Mouse (Mus musculus): ENCODE data around the gene Grk3. TPM values are rescaled to one million over a fixed set of nuclear protein-coding genes. Genes with fewer than 3 reads are reported as not detected.

The Grk3 gene
- polyA plus RNA-seq, 1 experiment from 2014 or later, result 18.2 TPM

DNA sequence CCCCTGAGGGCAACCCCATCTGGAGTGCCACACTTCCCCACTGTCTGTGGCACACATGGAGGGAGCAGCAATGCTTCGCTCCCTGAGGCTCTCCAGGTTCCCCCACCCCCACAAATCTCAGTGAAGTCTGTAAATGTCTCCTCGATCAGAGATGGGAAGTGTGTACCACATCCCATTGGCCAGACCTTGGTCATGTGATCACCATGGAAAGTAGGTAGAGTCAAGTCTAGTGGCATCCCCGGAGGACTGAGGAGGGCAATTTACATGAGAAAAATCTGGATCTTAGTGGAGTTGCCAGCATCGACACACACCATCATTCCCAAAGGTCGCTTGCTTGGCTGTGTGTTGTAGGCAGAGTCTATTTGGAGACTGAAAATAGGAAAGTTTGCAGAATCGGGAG lies 23.0 kb upstream of the Grk3 start:
- Histone ChIP-seq H3K9ac (replicated peaks; ENCODE audit: low read depth, low read length) (no peak overlapping the region), H3K27ac (ENCODE audit: low read length) (no peak overlapping the region), H3K36me3 (ENCODE audit: control insufficient read depth, insufficient read depth, low read length) (no peaks in the 10 kb centered on the region), H3K4me2 (replicated peaks; ENCODE audit: low read depth, low read length) (no peak overlapping the region), H3K4me3 (ENCODE audit: low read depth, low read length) (no peak overlapping the region), H3K9me3 (ENCODE audit: control insufficient read depth, low read depth, low read length) (no peaks in the 10 kb centered on the region), H3K27me3 (ENCODE audit: control insufficient read depth, insufficient read depth, low read length) (no peaks in the 10 kb centered on the region), H3K4me1 (ENCODE audit: control insufficient read depth, insufficient read depth, low read length) (peaks cover 18% of the 10 kb centered on the region)
- WGBS, result 84% methylated on average over 6 of the region's 6 CpGs
- ATAC-seq (ENCODE audit: insufficient number of reproducible peaks, insufficient read depth, low FRiP score, low read depth), result no peak

DNA sequence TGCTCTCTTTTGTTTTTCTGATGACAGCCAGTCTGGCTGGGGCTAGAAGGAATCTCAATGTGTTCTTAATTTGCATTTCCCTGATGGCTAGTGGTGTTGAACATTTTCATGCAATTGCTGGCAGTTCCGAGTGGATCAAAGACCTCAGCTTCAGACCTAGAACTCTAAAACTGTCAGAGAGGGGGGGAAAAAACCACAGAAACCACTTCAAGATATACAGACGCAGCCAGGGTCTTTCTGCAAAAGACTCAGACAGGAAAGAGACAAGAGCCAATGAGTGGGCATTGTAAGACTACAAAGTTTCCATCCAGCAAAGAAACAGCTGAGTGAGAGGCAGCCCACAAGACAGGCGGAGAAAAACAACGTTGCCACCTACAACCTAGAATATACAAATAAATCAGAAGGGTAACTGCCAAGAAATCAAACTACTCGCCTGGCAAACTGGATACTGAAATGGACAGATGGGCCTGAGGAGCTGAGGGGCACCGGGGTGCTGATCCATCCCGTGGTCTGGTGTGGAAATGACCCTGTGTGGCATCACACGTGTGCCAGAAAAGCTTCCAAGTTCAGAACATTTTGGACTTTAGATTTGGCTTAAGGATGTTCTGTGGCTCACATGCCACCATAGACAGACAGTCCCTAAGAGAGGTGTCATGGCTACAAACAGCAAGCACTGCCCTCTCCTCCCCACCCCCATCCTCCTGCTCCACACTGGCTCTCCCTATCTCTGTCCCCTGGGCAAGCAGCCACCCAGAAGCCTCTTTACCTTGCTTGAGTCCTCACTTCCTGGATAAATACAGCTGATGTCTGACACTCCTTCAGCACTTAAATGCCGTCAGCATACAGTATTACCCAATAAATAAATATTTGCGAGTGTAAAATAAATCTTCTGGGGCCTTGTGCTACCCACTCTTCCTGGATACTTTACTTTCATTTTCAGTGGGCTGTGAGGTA lies 19.8 kb upstream of the Grk3 start:
- Histone ChIP-seq H3K27ac (ENCODE audit: low read length) (0 out of 2 replicates have a peak overlapping the region, but pooled peaks have one; percentile 2), H3K9me3 (ENCODE audit: control insufficient read depth, low read depth, low read length) (no peaks in the 10 kb centered on the region), H3K4me1 (ENCODE audit: control insufficient read depth, insufficient read depth, low read length) (peaks cover 9% of the 10 kb centered on the region; the same call in 1 of the 2 replicates), H3K9ac (replicated peaks; ENCODE audit: low read depth, low read length) (no peak overlapping the region), H3K36me3 (ENCODE audit: control insufficient read depth, insufficient read depth, low read length) (no peaks in the 10 kb centered on the region), H3K4me3 (ENCODE audit: low read depth, low read length) (no peak overlapping the region), H3K4me2 (replicated peaks; ENCODE audit: low read depth, low read length) (no peak overlapping the region), H3K27me3 (ENCODE audit: control insufficient read depth, insufficient read depth, low read length) (no peaks in the 10 kb centered on the region)
- no peak; the same call in 1 of the 2 replicates for ATAC-seq (ENCODE audit: insufficient number of reproducible peaks, insufficient read depth, low FRiP score, low read depth)
- WGBS, result 57% methylated on average over 10 of the region's 10 CpGs

GRCm38 (mm10) chr5:113031201-113031754 lies 15.7 kb upstream of the Grk3 start:
- Histone ChIP-seq H3K4me2 (replicated peaks; ENCODE audit: low read depth, low read length) (no peak overlapping the region), H3K9ac (replicated peaks; ENCODE audit: low read depth, low read length) (no peak overlapping the region), H3K27me3 (ENCODE audit: control insufficient read depth, insufficient read depth, low read length) (no peaks in the 10 kb centered on the region), H3K9me3 (ENCODE audit: control insufficient read depth, low read depth, low read length) (no peaks in the 10 kb centered on the region), H3K36me3 (ENCODE audit: control insufficient read depth, insufficient read depth, low read length) (no peaks in the 10 kb centered on the region), H3K4me1 (ENCODE audit: control insufficient read depth, insufficient read depth, low read length) (peaks cover 9% of the 10 kb centered on the region; the same call in 1 of the 2 replicates), H3K4me3 (ENCODE audit: low read depth, low read length) (no peak overlapping the region), H3K27ac (ENCODE audit: low read length) (no peak overlapping the region)
- WGBS, result 68% methylated on average over 15 of the region's 15 CpGs
- ATAC-seq (ENCODE audit: insufficient number of reproducible peaks, insufficient read depth, low FRiP score, low read depth), result no peak

DNA sequence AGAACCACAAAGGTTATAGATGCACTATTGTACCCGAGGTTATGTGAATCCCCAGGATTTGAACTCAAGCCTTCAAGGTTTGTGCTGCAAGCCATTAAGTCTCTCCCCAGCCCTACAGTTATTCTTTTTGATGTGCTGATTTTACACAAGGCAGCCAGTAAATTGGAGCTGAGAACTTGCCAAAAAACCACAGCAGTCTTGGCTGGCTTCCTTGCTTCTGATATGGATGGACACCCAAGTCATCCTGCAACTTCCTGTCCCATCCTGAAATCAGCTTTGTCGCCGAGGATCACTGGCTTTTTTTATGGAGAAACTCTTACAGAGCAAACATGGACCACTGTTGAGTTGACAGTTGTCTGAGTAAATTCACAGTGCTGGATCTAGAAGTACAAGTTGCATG lies 14.5 kb upstream of the Grk3 start:
- WGBS, result 64% methylated on average over 3 of the region's 3 CpGs
- ATAC-seq (ENCODE audit: insufficient number of reproducible peaks, insufficient read depth, low FRiP score, low read depth), result no peak
- no peaks in the 10 kb centered on the region for H3K9me3 ChIP-seq (ENCODE audit: control insufficient read depth, low read depth, low read length)
- H3K4me1 ChIP-seq (ENCODE audit: control insufficient read depth, insufficient read depth, low read length), result peaks cover 2% of the 10 kb centered on the region; the same call in 1 of the 2 replicates
- H3K36me3 ChIP-seq (ENCODE audit: control insufficient read depth, insufficient read depth, low read length), result no peaks in the 10 kb centered on the region
- no peaks in the 10 kb centered on the region for H3K27me3 ChIP-seq (ENCODE audit: control insufficient read depth, insufficient read depth, low read length)
- no peak overlapping the region for H3K4me3 ChIP-seq (ENCODE audit: low read depth, low read length)
- H3K4me2 ChIP-seq (replicated peaks; ENCODE audit: low read depth, low read length), result no peak overlapping the region
- no peak overlapping the region for H3K27ac ChIP-seq (ENCODE audit: low read length)
- H3K9ac ChIP-seq (replicated peaks; ENCODE audit: low read depth, low read length), result no peak overlapping the region

DNA sequence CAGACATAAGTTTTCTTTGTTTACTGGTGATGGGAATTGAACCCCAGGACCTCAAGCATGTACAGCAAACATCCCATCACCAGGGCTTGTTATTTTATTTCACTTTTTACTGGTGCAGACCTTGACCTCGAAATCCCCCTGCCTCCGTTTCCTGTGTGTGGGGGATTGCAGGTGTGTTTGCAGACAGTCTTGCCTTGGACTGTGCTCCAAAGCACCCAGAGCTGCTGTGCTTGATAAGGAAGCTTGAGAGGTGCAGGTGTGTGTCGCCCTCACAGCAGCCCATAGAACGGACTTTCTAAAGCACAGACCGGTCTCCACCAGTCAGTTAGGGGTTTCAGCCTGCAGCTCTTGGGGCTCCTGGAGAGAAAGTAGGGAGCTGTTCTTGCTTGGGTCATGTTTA lies 11.1 kb upstream of the Grk3 start:
- H3K4me1 ChIP-seq (ENCODE audit: control insufficient read depth, insufficient read depth, low read length), result peaks cover 15% of the 10 kb centered on the region; the same call in 1 of the 2 replicates
- H3K27me3 ChIP-seq (ENCODE audit: control insufficient read depth, insufficient read depth, low read length), result no peaks in the 10 kb centered on the region
- no peak for ATAC-seq (ENCODE audit: insufficient number of reproducible peaks, insufficient read depth, low FRiP score, low read depth)
- no peak overlapping the region for H3K9ac ChIP-seq (replicated peaks; ENCODE audit: low read depth, low read length)
- no peak overlapping the region for H3K4me2 ChIP-seq (replicated peaks; ENCODE audit: low read depth, low read length)
- H3K36me3 ChIP-seq (ENCODE audit: control insufficient read depth, insufficient read depth, low read length), result no peaks in the 10 kb centered on the region
- no peaks in the 10 kb centered on the region for H3K9me3 ChIP-seq (ENCODE audit: control insufficient read depth, low read depth, low read length)
- 60% methylated on average over 5 of the region's 5 CpGs for WGBS
- no peak overlapping the region for H3K4me3 ChIP-seq (ENCODE audit: low read depth, low read length)
- H3K27ac ChIP-seq (ENCODE audit: low read length), result no peak overlapping the region

GRCm38 (mm10) chr5:113024154-113024764 lies 8.7 kb upstream of the Grk3 start:
- Histone ChIP-seq H3K27me3 (ENCODE audit: control insufficient read depth, insufficient read depth, low read length) (no peaks in the 10 kb centered on the region), H3K27ac (ENCODE audit: low read length) (peak overlapping the region; percentile 84), H3K4me1 (ENCODE audit: control insufficient read depth, insufficient read depth, low read length) (peaks cover 15% of the 10 kb centered on the region; the same call in 1 of the 2 replicates), H3K9me3 (ENCODE audit: control insufficient read depth, low read depth, low read length) (no peaks in the 10 kb centered on the region), H3K4me3 (ENCODE audit: low read depth, low read length) (no peak overlapping the region), H3K36me3 (ENCODE audit: control insufficient read depth, insufficient read depth, low read length) (no peaks in the 10 kb centered on the region), H3K4me2 (replicated peaks; ENCODE audit: low read depth, low read length) (peak overlapping the region; percentile 38), H3K9ac (replicated peaks; ENCODE audit: low read depth, low read length) (no peak overlapping the region)
- WGBS, result 15% methylated on average over 18 of the region's 18 CpGs
- ATAC-seq (ENCODE audit: insufficient number of reproducible peaks, insufficient read depth, low FRiP score, low read depth), result peak; percentile 77

DNA sequence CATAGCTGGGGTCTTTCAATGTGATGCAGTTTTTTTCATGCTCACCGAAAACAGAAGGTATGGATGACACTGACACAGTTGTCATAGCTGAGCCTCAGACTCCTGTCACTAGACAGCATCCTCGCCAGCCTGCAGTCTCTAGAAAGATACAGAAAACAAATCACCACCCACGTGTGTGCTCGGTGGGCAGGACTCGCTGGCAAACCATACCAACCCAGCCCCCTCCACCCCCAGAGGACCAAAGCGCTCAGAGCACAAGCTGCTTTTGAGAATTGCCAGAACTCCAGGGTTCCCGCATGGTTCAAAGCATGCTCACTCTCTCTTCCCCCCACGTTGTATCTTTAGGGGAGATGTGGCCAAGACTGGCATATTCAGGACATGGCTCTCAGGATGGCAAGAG lies 2.6 kb upstream of the Grk3 start:
- Histone ChIP-seq H3K4me1 (ENCODE audit: control insufficient read depth, insufficient read depth, low read length) (peaks cover 17% of the 10 kb centered on the region; the same call in 1 of the 2 replicates), H3K36me3 (ENCODE audit: control insufficient read depth, insufficient read depth, low read length) (no peaks in the 10 kb centered on the region), H3K27me3 (ENCODE audit: control insufficient read depth, insufficient read depth, low read length) (no peaks in the 10 kb centered on the region), H3K4me3 (ENCODE audit: low read depth, low read length) (no peak overlapping the region), H3K9me3 (ENCODE audit: control insufficient read depth, low read depth, low read length) (no peaks in the 10 kb centered on the region), H3K9ac (replicated peaks; ENCODE audit: low read depth, low read length) (no peak overlapping the region), H3K27ac (ENCODE audit: low read length) (no peak overlapping the region), H3K4me2 (replicated peaks; ENCODE audit: low read depth, low read length) (no peak overlapping the region)
- WGBS, result 61% methylated on average over 8 of the region's 8 CpGs
- no peak for ATAC-seq (ENCODE audit: insufficient number of reproducible peaks, insufficient read depth, low FRiP score, low read depth)

GRCm38 (mm10) chr5:113017004-113017403 lies 1.4 kb upstream of the Grk3 start:
- Histone ChIP-seq H3K36me3 (ENCODE audit: control insufficient read depth, insufficient read depth, low read length) (no peaks in the 10 kb centered on the region), H3K9ac (replicated peaks; ENCODE audit: low read depth, low read length) (no peak overlapping the region), H3K4me3 (ENCODE audit: low read depth, low read length) (no peak overlapping the region), H3K27me3 (ENCODE audit: control insufficient read depth, insufficient read depth, low read length) (no peaks in the 10 kb centered on the region), H3K4me1 (ENCODE audit: control insufficient read depth, insufficient read depth, low read length) (peaks cover 17% of the 10 kb centered on the region; the same call in 1 of the 2 replicates), H3K4me2 (replicated peaks; ENCODE audit: low read depth, low read length) (no peak overlapping the region), H3K9me3 (ENCODE audit: control insufficient read depth, low read depth, low read length) (no peaks in the 10 kb centered on the region), H3K27ac (ENCODE audit: low read length) (no peak overlapping the region)
- no peak for ATAC-seq (ENCODE audit: insufficient number of reproducible peaks, insufficient read depth, low FRiP score, low read depth)
- WGBS, result 64% methylated on average over 1 of the region's 1 CpGs

All from stomach, embryonic 14.5 days (tissue).